Mouse (Mus musculus) neutrophil, adult 5-6 weeks (primary cell): ENCODE data around the gene Caml. TPM values are rescaled to one million over a fixed set of nuclear protein-coding genes. Genes with fewer than 3 reads are reported as not detected.
A peak's percentile ranks its signal among the peaks of the same experiment; 100 is the strongest.
"Not testable (repeated sequence)": the region's sequence is repeated elsewhere in the genome, so short reads cannot be mapped to it uniquely, and the experiment has no call there.

Experiments
- ATAC-seq: fragments of 151-379, 151-347 bp; 2 replicates; pipeline ENCODE4 v1.8.0; 2017; ENCODE audit warnings: mild to moderate bottlenecking, moderate TSS enrichment; ENCODE audit not compliant: insufficient number of reproducible peaks, poor library complexity, low FRiP score, severe bottlenecking; ENCODE audit errors: extremely low read depth
- total RNA-seq: library from RNA; stranded (forward); fragments of 200-1000 nt; gene quantifications from 2 replicates; pipeline ENCODE4 v1.2.3, GENCODE M21; 2017

The Caml gene
- total RNA-seq, 1 experiment from 2014 or later: 29.3 TPM

DNA sequence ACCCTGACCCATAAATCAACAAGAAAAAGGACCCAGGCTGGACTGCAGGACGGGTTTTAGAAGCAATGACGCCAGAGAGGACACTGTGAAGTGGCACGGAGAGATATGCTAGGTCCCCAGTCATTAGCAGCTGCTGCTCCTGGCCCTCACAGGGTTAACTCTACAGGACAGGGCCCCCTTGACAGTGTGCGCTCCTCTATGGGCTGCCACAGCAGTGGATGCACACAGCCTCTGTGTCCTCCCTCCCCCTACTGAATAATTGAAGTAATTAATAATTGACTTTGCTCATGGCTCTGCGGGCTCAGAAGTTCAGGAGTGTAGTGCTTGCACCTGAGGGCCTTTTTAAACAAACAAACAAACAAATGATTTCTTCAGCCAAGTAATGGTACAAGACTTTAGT is 9.3 kb upstream of the Caml start:
- ATAC-seq: no peak

DNA sequence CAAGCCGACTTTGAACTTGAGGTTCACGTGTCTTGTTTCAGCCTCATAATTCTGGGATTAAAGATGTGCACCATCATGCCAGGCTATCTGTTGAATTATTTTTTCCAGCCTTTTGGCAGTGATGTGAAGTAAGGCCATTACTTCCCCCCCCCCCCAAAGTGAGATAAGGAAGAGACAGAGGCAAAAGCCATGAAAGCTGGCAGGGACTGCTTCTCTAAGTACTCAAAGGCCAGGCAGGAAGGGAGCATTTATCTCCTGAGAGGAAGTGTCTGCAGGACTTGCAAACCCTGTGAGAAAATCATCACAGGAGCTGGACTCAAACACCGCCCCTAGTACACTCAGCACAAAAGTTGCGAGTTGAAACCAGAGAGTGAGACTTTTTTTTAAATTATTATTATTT is 3.5 kb upstream of the Caml start:
- no peak for ATAC-seq

DNA sequence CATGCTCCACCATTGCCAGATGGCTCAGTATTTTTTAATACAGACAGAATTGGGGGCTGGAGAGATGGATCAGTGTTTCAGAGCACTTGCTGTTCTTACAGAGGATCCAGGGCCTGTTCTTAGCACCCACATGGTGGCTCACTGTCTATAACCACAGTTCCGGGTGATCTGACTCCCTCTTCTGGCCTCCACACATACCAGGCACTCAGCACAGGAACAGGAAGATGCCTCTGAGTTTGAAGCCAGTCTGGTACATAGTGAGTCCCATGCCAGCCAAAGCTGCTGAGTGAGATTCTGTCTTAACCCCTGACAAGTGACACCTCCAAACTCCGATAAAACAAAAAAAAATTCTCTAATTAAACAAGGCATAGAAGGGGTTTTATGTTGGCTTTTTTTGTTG is 2.5 kb upstream of the Caml start:
- ATAC-seq: no peak

DNA sequence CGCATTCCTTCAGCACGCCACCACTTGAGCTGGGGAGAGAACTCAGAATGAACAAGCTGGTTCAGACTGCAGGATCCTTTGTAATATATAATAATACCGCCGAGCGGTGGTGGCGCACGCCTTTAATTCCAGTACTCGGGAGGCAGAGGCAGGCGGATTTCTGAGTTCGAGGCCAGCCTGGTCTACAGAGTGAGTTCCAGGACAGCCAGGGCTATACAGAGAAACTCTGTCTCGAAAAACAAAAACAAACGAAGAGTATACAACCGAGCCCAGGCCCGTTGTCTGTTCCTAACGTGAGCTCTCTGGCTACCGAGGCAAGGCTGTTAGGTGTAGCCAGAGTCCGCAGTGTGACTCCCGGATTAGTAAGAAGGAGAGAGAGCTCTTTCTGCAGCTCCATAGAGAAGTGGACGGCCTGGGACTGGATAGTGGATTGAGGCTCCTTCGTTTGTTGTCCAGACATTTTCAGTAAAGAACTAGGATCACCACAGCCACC is 603 bp upstream of the Caml start:
- ATAC-seq: not testable (repeated sequence)

DNA sequence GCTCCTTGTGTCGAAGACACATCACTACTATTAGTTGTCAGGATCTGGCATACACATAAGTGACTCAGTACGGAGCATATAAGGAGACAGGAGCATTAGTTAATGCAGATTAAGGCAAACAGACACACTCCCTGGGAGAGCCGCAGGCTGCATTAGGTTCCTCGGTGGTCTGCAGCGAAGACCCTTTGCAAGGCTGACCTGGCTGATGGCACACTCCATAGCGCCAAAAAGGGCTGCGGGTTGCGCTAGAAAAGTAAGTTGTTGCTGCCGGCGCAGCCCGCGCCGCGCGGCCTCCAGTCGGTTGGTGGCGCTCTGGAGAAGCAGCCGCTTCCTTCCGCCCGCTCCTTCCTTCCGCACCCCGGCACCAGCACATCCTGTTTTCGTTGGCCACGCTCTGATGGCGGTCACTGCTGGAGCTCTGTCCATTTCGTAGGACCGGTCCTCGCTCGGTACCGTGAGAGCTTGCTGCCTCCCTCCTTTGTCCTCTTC is 11.9 kb downstream of the Caml start, which contains the start of gene Ddx46:
TSS of gene Ddx46 (plus strand) at position 389 of the 489 bp plus-strand sequence.
- peak; percentile 97 for ATAC-seq

DNA sequence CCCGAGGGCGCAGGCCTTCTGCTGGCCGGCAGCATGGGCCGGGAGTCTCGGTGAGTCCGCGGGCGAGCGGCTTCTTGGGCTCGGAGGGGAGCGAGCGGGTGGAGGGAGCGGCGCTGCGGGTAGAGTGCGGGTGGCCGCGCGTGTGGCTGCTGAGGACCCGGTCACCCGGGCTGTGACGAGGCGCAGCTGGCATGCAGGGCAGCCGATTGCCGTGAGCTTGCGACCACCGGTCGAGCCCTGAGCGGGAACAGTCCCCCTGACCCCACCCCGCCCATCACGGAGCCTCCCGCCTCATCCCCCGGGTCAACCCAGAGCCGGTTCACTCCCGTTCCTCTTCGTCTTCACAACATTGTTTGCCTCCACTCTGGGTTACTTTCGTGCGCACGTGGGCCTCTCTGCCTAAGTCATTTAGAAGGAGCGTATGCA is 12.4 kb downstream of the Caml start:
- ATAC-seq: no peak

DNA sequence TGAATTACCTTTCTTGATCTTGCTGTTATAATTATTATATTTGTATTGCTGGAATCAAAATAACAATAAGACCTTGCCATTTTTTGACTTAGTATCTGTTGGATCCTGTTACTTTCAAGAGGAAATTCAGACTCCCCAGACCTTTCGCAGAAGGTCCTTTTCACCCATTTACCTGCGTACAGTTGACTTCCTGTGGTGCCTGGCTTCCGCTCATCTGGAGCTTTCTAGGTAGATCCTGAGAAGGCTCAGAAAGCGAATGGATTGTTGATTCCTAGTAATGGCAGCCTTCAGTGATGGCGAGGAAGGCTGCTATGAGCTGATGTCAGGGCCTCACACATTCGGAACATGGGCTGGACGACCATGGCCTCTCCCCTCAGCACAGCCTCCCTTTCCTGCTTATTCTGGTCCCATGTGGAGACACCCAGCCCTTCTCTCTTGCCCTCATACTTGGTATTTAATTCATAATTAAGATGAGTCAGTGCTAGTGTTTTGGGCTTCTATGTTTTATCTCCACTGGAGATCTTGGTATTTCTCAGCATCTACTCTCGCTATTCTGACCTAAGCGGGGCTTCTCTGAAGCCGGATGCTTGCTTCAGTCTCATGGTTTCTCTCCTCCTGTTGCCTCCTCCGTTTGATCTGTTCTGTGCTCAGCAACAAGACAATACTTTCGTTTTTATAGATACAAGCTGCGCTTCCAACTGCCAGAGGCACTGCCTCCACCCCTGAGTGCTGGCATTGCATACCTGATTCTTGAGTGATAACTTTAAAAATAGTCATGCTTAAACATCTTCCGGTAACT is 13.6 kb downstream of the Caml start:
- no peak for ATAC-seq

DNA sequence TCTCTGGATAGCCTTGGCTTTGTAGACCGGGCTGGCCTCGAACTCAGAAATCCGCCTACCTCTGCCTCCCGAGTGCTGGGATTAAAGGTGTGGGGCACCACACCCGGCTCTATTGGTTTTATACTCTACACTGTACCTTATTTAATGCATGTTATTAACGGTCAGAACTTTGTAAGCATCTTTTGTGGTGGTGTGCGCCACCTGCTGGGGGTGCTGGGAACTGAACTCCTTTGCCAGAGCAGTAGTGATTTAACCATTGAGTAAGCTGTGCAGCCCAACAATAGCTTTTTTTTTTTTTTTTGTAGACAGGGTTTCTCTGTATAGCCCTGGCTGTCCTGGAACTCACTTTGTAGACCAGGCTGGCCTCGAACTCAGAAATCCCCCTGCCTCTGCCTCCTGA is 17.7 kb downstream of the Caml start:
- ATAC-seq: peak; percentile 74; the same call in 1 of the 2 replicates

DNA sequence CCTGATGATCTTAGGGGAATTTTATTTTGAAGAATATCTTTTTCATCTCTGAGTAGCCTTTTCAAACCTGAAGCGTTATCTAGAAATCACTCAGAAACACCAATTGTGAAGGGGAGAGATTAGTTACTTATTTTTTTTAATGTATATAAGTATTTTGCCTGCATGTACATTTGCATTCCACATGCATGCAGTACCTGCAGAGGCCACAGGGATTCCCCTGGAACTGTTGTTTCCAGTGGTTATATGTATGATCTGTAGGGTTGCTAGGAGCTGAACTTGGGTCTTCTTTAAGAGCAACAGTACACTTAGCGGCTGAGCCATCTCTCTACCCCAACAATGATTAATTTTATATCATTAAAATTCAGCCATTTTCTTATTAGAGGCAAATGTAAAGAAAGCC is 21.7 kb downstream of the Caml start:
- peak; percentile 37; the same call in 1 of the 2 replicates for ATAC-seq

DNA sequence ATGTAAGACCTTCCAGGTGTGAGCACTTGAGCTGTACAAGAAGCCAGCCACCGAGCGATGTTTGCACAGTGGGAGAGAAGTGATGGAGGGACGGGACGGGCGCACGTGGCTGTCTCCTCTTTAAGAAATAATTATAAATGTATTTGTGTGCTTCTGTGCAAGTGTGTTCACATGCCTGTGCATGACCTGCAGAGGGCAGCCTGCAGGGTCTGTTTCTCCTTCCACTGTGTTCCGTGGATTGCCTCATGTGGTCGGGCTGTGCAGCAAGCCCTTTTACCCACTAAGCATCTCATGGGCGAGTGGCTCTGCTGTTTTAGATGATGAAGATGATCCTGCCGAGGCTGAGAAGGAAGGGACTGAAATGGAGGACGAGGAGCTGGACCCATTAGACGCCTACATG is 27.3 kb downstream of the Caml start:
- ATAC-seq: no peak

DNA sequence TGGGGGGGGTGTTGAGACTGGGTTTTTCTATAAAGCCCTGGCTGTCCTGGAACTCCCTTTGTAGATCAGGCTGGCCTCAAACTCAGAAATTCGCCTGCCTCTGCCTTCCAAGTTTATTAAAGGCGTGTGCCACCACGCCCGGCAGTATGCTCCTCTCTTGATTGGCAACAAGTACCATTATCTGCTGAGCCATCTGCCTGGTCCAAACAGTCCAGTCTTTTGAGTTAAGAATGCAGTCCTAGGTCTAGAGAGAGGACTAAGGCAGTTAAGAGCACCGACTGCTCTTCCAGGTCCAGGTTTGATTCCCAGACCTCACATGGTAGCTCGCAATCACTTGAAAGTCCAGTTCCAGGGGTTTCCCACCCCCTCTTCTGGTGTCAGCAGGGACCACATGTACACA is 28.2 kb downstream of the Caml start:
- no peak for ATAC-seq

DNA sequence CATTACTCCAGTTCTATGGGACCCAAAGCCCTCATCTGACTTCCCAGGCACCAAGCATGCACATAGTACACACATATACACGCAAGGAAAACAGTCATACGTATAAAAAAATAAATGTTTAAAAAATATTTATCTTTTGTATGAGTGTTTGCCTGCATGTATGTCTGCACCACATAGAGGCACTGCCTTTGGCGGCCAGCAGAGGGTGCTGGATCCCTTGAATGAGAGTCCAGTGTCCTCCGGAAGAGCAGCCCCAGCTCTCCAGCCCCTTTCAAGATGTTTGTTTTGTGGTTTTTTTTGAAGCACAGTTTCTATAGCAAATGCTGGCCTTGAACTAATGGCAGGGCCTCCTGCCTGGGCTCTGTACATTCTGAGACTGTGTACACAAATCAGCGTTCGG is 45.7 kb downstream of the Caml start:
- no peak for ATAC-seq

DNA sequence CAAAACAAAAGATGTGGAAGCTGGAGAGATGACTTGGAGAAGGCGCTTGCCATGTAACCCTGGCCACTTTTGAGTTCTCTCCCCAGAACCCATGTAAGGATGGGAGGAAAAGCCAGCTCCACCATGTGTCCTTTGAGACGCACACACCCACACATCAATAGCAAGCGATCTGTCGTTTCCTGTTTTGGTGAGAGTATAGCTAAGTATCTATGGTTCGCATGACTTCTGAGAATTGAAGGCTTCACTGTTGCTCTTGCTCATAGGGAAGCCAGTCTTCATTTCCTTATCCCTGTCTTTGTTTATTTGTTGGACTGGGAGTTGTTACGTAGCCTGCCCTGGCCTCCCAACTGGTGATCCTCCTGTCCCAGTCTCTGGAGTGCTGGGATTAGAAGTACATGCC is 49.9 kb downstream of the Caml start:
- no peak for ATAC-seq

DNA sequence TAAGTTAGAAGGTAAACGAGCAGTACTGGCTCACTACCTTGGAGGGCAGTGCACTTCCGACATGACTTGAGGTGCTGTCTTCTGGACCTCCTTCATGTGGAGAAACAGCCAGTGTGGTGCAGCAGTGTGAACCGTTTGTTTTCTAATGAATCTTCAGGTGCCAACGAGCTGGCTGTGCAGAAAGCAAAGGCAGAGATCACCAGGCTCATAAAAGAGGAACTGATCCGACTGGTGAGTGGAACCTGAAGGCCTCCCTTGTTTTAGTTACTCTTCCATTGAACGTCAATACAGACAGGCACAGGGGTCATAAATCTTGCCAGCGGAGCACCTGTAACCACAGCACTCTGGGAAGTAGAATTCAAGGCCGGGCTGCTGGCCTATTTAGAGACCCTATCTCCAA is 54.6 kb downstream of the Caml start:
- no peak for ATAC-seq

Other genes starting within 250 kb of the Caml start
- 0.25 and 0.35 TPM in 2 replicates for gene Slc34a1, start 224.8 kb upstream of the Caml start, total RNA-seq
- gene Pfn3, start 207.8 kb upstream of the Caml start, total RNA-seq: not detected in 2 replicates
- 2.6 and 2.8 TPM in 2 replicates for gene F12, start 196.2 kb upstream of the Caml start, total RNA-seq
- gene Grk6, start 177.9 kb upstream of the Caml start, total RNA-seq: 362 and 371 TPM in 2 replicates
- gene Prr7, start 158.7 kb upstream of the Caml start, total RNA-seq: 12.3 and 14.1 TPM in 2 replicates
- gene Dbn1, start 134.9 kb upstream of the Caml start, total RNA-seq: 0.12 TPM in 2 replicates
- 43.2 and 47.3 TPM in 2 replicates for gene Pdlim7, start 109.3 kb upstream of the Caml start, total RNA-seq
- gene Dok3, start 93.7 kb upstream of the Caml start, total RNA-seq: 193 and 198 TPM in 2 replicates
- 107 and 116 TPM in 2 replicates for gene Ddx41, start 86.3 kb upstream of the Caml start, total RNA-seq
- 108 and 118 TPM in 2 replicates for gene Fam193b, start 51.9 kb upstream of the Caml start, total RNA-seq
- 68.9 and 74.4 TPM in 2 replicates for gene Tmed9, start 49.3 kb upstream of the Caml start, total RNA-seq
- gene B4galt7, start 23.1 kb upstream of the Caml start, total RNA-seq: 14.7 and 19.1 TPM in 2 replicates
- gene Ddx46, start 12.0 kb downstream of the Caml start, total RNA-seq: 206 and 230 TPM in 2 replicates
- 42.8 and 43.5 TPM in 2 replicates for gene B230219D22Rik, start 70.1 kb downstream of the Caml start, total RNA-seq
- gene Txndc15, start 91.6 kb downstream of the Caml start, total RNA-seq: 25.3 and 31.1 TPM in 2 replicates
- 8.7 and 17.8 TPM in 2 replicates for gene Pcbd2, start 104.4 kb downstream of the Caml start, total RNA-seq
- gene Catsper3, start 161.6 kb downstream of the Caml start, total RNA-seq: not detected in 2 replicates
- not detected in 2 replicates for gene Pitx1, start 213.2 kb downstream of the Caml start, total RNA-seq